Mouse (Mus musculus): ENCODE measurements around the gene Phyhd1. TPM values are rescaled to one million over a fixed set of nuclear protein-coding genes. Genes with fewer than 3 reads are reported as not detected.
A peak's percentile ranks its signal among the peaks of the same experiment; 100 is the strongest.

Phyhd1 gene
- polyA plus RNA-seq, 1 experiment from 2014 or later: 3.7 TPM

DNA sequence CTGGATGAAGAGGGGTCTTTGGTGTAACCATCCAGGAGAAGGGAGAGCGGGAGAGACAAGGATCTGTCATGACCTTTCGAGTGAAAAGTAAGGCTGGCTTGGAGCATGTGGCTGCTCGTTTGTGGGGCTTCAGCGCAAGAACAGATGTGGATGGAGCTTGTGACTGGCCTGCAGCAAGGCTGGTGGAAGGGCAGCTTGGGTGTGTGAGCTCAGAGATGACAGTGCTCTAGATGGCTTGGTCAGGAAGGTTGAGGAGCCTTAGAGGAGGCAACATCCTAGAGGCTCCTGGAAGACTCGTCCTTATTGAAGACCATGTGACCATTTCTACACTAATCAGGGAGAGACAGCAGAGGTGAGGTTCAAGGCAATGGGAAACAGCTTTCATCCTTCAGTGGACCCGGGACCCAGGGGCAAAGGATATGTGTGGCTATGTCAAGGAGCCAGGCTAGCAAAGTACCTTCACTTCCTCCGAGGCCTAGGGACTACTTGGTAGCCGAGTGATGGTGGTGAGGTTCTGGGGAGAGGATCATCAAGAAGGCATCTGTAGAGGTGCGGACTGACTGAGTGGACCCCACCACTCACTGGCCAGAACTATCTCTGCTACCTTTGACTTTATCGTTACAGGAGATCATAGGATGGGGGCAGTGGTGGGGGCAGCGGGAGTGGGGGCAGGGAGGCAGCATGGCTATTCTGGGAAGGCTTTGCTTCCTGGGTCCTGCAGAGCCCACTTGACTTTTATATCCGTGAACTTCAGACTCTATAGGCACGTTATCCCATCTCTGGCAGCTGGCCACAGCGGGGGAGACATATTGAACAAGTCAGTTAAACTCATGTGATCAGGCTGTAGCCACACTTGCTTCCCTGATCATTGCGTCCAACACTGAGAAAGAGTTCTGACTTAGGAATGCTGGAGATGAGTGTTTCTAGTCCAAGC lies 6.6 kb upstream of the Phyhd1 start:
- no peak for DNase-seq (ENCODE audit: low spot score)
- Histone ChIP-seq H3K4me3 (ENCODE audit: low read depth, low read length) (no peak overlapping the region), H3K27me3 (ENCODE audit: control insufficient read depth, insufficient read depth, low read length) (no peaks in the 10 kb centered on the region), H3K4me2 (ENCODE audit: low read depth, severe bottlenecking) (no peak overlapping the region), H3K27ac (replicated peaks; ENCODE audit: low read depth, low read length) (no peak overlapping the region), H3K36me3 (ENCODE audit: control insufficient read depth, insufficient read depth, low read length) (peaks cover 37% of the 10 kb centered on the region), H3K9ac (ENCODE audit: low read length) (no peak overlapping the region), H3K4me1 (ENCODE audit: control insufficient read depth, insufficient read depth, low read length) (0 out of 2 replicates have a peak, but pooled peaks cover 2% of the 10 kb centered on the region), H3K9me3 (ENCODE audit: control insufficient read depth, low read length) (no peaks in the 10 kb centered on the region)
- no peak for ATAC-seq (ENCODE audit: insufficient number of reproducible peaks, low FRiP score, low TSS enrichment, low read depth)
- WGBS: 91% methylated on average over 15 of the region's 15 CpGs

DNA sequence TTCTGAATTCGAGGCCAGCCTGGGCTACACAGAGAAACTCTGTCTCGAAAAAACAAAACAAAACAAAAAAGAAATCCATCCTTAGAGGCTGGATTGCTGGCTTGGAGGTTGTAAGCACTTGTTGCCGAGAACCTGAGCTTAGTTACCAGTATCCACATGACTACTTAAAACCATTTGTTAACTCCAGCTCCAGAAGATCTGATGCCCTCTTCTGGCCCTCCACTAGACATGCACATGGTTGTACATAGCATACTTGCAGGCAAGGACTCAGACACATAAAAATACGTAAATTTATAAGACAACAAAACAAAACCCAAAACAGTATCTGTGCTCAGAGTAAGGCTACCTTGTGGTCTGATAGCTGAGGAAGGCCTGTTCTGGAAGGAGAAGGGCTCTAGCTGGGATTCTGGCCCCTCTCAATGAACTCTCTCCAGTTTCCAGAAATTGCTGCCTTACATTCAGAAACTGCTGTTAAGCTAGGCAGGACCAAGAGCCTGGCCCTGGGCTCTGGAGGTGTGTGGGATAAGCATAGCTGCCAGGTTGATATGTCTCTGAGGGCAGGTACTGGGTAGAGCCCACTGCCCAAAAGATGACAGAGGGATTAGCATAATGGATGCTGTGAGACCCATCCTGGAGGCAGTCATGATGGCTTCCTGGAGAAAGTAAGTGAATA lies 4.8 kb upstream of the Phyhd1 start:
- Histone ChIP-seq H3K36me3 (ENCODE audit: control insufficient read depth, insufficient read depth, low read length) (peaks cover 30% of the 10 kb centered on the region), H3K9ac (ENCODE audit: low read length) (no peak overlapping the region), H3K4me1 (ENCODE audit: control insufficient read depth, insufficient read depth, low read length) (peaks cover 17% of the 10 kb centered on the region), H3K4me3 (ENCODE audit: low read depth, low read length) (no peak overlapping the region), H3K27ac (replicated peaks; ENCODE audit: low read depth, low read length) (no peak overlapping the region), H3K9me3 (ENCODE audit: control insufficient read depth, low read length) (no peaks in the 10 kb centered on the region), H3K27me3 (ENCODE audit: control insufficient read depth, insufficient read depth, low read length) (no peaks in the 10 kb centered on the region), H3K4me2 (ENCODE audit: low read depth, severe bottlenecking) (no peak overlapping the region)
- ATAC-seq (ENCODE audit: insufficient number of reproducible peaks, low FRiP score, low TSS enrichment, low read depth) (no peak), DNase-seq (ENCODE audit: low spot score) (no peak)
- 86% methylated on average over 4 of the region's 4 CpGs for WGBS

DNA sequence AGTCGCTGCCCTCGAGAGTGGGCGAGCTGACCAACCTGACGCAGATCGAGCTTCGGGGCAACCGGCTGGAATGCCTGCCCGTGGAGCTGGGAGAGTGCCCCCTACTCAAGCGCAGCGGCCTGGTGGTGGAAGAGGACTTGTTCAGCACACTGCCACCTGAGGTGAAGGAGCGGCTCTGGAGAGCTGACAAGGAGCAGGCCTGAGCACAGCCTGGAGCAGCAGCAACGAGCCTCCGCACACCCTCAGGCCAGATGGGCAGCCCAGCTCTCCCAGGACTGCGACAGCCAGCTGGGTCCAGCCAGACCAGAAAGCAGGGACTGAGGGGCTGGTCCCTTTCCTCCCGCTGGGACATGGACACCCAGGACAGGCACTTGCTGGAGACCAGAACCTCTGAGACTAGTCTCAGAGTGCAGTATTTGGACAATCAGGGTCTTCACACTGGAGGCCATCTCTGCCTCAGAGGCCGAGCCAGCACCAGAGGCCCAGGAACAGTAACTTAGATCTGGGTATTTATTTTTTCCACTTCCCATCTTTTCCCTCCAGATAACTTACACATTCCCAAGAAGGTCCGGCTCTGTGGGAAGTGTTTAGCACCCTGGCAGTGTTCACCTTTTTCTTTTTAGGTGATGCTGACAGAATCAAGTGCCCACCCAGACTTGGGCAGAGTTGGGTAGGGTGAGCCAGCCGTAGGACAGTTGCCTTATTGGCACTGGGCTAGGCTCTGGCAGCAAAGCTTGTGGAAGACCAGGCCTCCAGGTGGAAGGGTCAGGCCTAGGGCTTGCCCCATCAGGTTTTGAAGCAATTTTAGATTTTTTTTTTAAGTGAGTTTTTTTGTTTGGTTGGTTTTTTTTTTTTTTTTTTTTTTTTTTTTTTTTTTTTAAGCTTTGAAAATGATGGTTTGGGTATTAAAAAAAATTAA lies 3.8 kb upstream of the Phyhd1 start:
- Histone ChIP-seq H3K4me2 (ENCODE audit: low read depth, severe bottlenecking) (no peak overlapping the region), H3K9me3 (ENCODE audit: control insufficient read depth, low read length) (no peaks in the 10 kb centered on the region), H3K27me3 (ENCODE audit: control insufficient read depth, insufficient read depth, low read length) (no peaks in the 10 kb centered on the region), H3K4me3 (ENCODE audit: low read depth, low read length) (no peak overlapping the region), H3K36me3 (ENCODE audit: control insufficient read depth, insufficient read depth, low read length) (peaks cover 20% of the 10 kb centered on the region), H3K9ac (ENCODE audit: low read length) (no peak overlapping the region), H3K27ac (replicated peaks; ENCODE audit: low read depth, low read length) (no peak overlapping the region; the same call in 1 of the 2 replicates), H3K4me1 (ENCODE audit: control insufficient read depth, insufficient read depth, low read length) (peaks cover 17% of the 10 kb centered on the region)
- no peak for ATAC-seq (ENCODE audit: insufficient number of reproducible peaks, low FRiP score, low TSS enrichment, low read depth)
- 96% methylated on average over 18 of the region's 18 CpGs for WGBS
- no peak for DNase-seq (ENCODE audit: low spot score)

DNA sequence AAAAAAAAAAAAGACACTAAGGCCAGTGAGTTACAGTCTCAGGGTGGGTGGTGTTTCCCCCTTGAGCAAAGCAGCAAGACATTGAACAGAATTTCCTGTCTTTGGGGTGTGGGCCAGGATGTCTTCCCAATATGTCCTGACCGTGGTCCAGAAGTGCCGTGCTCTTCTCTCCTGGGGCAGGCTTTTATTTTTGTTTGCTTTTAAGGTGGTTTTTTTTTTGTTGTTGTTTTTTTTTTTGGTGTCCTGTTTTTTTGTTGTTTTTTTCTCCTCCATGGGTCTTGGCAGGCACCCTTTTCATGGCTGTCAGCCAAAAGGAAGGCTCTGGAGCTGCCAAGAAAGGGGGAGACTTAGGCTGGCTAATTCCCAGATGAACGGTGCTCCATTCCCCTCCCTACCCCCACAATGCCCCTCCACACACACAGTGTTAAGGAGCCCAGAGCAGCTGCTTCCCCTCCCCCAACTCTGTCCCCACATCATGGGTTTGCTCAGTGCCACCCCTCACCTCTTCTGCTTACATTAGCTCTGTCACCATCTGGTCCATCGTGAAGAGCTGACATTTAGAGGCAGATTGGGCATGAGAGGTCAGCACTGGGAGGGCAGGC lies 3.1 kb upstream of the Phyhd1 start:
- Histone ChIP-seq H3K27me3 (ENCODE audit: control insufficient read depth, insufficient read depth, low read length) (no peaks in the 10 kb centered on the region), H3K27ac (replicated peaks; ENCODE audit: low read depth, low read length) (no peak overlapping the region), H3K4me3 (ENCODE audit: low read depth, low read length) (no peak overlapping the region), H3K9me3 (ENCODE audit: control insufficient read depth, low read length) (no peaks in the 10 kb centered on the region), H3K36me3 (ENCODE audit: control insufficient read depth, insufficient read depth, low read length) (peaks cover 17% of the 10 kb centered on the region), H3K9ac (ENCODE audit: low read length) (no peak overlapping the region), H3K4me2 (ENCODE audit: low read depth, severe bottlenecking) (no peak overlapping the region), H3K4me1 (ENCODE audit: control insufficient read depth, insufficient read depth, low read length) (peaks cover 17% of the 10 kb centered on the region)
- ATAC-seq (ENCODE audit: insufficient number of reproducible peaks, low FRiP score, low TSS enrichment, low read depth) (no peak), DNase-seq (ENCODE audit: low spot score) (no peak)
- 80% methylated on average over 4 of the region's 4 CpGs for WGBS

DNA sequence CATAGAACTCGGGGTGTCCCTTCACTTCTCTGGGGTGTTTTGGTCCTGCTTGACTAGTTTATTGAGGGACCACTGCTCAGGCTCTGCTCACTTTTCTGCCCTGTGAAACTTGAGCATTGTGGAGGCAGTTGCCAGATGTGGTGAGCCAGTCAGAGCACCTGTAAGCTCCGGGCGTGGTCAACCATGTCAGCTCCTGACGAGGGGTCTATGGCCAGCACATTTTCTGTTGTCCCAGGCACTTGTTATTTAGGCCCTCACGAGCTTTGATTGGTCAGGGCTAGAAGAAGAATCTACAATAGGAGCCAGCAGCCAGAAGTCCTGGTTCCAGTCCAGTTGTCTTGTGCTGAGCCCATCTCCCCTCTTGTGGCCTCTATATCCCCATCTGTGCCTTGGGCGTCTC lies 2.2 kb upstream of the Phyhd1 start:
- Histone ChIP-seq H3K4me1 (ENCODE audit: control insufficient read depth, insufficient read depth, low read length) (peaks cover 14% of the 10 kb centered on the region), H3K27me3 (ENCODE audit: control insufficient read depth, insufficient read depth, low read length) (no peaks in the 10 kb centered on the region), H3K4me2 (ENCODE audit: low read depth, severe bottlenecking) (no peak overlapping the region), H3K27ac (replicated peaks; ENCODE audit: low read depth, low read length) (no peak overlapping the region), H3K9me3 (ENCODE audit: control insufficient read depth, low read length) (no peaks in the 10 kb centered on the region), H3K9ac (ENCODE audit: low read length) (no peak overlapping the region), H3K36me3 (ENCODE audit: control insufficient read depth, insufficient read depth, low read length) (peaks cover 16% of the 10 kb centered on the region), H3K4me3 (ENCODE audit: low read depth, low read length) (no peak overlapping the region)
- ATAC-seq (ENCODE audit: insufficient number of reproducible peaks, low FRiP score, low TSS enrichment, low read depth): no peak
- DNase-seq (ENCODE audit: low spot score): no peak
- 88% methylated on average over 6 of the region's 6 CpGs for WGBS

DNA sequence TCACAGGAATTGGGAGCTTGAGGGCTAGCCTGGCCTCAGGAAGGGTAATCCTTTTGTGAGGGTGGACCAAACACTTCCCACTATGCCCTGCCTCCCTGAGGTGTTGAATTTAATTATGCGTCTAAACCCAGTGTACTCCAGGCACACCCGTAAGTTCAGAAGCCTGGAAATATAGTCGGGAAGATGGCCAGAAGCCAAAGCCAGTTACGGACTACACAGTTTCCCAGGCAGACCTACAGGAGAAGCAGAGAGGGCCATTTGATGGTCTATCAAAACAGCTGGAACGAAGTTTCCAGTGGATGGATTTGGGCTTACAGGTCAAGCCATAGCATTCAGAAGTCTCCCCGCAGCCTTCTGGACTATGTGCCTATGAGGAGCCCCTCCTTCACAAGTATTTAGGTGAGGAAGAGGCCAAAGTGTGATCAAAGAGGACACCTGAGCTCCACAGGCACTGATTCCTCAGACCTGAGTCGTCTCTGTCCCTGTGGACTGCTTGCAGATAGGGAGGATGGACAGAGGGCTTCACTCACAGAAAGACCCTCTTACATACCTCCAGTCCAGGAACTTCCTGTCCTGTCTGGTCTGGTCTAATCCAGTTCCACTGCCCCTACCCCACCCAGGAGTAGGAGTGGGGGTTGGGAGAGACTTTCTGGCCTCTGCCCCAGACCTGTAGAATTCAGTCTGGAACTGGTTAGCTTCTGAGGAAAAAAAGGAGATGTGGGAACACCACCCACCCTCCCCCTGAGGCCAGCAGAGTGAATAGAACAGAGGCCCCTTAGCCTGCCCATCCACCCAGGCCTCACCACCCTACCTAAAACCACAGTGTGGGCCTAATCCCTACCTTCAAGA lies 1.1 kb upstream of the Phyhd1 start:
- H3K9me3 ChIP-seq (ENCODE audit: control insufficient read depth, low read length): no peaks in the 10 kb centered on the region
- H3K27me3 ChIP-seq (ENCODE audit: control insufficient read depth, insufficient read depth, low read length): no peaks in the 10 kb centered on the region
- H3K9ac ChIP-seq (ENCODE audit: low read length): no peak overlapping the region
- H3K36me3 ChIP-seq (ENCODE audit: control insufficient read depth, insufficient read depth, low read length): peaks cover 16% of the 10 kb centered on the region
- ATAC-seq (ENCODE audit: insufficient number of reproducible peaks, low FRiP score, low TSS enrichment, low read depth): peak; percentile 27
- peak overlapping the region; percentile 58; the same call in 1 of the 2 replicates for H3K27ac ChIP-seq (replicated peaks; ENCODE audit: low read depth, low read length)
- peak; percentile 47 for DNase-seq (ENCODE audit: low spot score)
- H3K4me3 ChIP-seq (ENCODE audit: low read depth, low read length): no peak overlapping the region
- 74% methylated on average over 7 of the region's 7 CpGs for WGBS
- H3K4me2 ChIP-seq (ENCODE audit: low read depth, severe bottlenecking): no peak overlapping the region
- H3K4me1 ChIP-seq (ENCODE audit: control insufficient read depth, insufficient read depth, low read length): peaks cover 14% of the 10 kb centered on the region

DNA sequence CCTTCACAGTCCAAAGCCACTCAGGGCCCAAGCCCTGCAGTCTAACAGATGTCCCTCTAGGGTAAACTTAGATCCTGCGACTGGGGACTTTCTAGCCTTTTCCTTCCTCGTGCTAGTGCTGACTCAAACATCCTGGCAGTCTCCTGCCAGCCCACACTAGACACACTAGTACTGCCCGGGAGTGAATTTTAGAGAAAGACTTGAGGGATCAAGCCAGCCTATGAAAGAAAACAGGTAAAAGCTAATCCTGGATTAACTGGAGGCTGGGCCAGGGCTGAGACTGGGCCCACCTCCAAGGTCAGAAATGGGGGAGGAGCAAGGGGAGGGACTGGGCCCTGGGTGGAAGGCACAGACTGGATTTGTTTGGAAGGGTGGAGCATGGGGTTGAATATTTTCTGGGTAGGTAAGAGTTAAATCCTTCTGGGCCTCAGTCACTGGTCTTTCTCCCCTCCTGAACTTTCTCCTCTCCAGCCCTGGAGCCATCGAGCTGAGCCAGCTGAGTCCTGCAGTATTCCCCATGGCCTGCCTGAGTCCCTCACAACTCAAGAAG lies 464 bp downstream of the Phyhd1 start:
- ATAC-seq (ENCODE audit: insufficient number of reproducible peaks, low FRiP score, low TSS enrichment, low read depth) (no peak; the same call in 1 of the 2 replicates), DNase-seq (ENCODE audit: low spot score) (peak; percentile 39)
- H3K36me3 ChIP-seq (ENCODE audit: control insufficient read depth, insufficient read depth, low read length): peaks cover 10% of the 10 kb centered on the region
- H3K27ac ChIP-seq (replicated peaks; ENCODE audit: low read depth, low read length): peak overlapping the region; percentile 75; the same call in 1 of the 2 replicates
- H3K4me2 ChIP-seq (ENCODE audit: low read depth, severe bottlenecking): no peak overlapping the region
- no peaks in the 10 kb centered on the region for H3K27me3 ChIP-seq (ENCODE audit: control insufficient read depth, insufficient read depth, low read length)
- 21% methylated on average over 4 of the region's 4 CpGs for WGBS
- no peak overlapping the region; the same call in 1 of the 2 replicates for H3K9ac ChIP-seq (ENCODE audit: low read length)
- no peaks in the 10 kb centered on the region for H3K9me3 ChIP-seq (ENCODE audit: control insufficient read depth, low read length)
- no peak overlapping the region for H3K4me3 ChIP-seq (ENCODE audit: low read depth, low read length)
- H3K4me1 ChIP-seq (ENCODE audit: control insufficient read depth, insufficient read depth, low read length): peaks cover 14% of the 10 kb centered on the region

All from limb, embryonic 11.5 days (tissue).